Mouse (Mus musculus) MEL (cell line): ENCODE results near the gene Haus5. TPM values are rescaled to one million over a fixed set of nuclear protein-coding genes. Genes with fewer than 3 reads are reported as not detected.

ENCODE experiments used
- DNase-seq: peaks from one replicate; pipeline ENCODE4 v3.0.0; 2011; ENCODE audit warnings: low read depth, low spot score
- H3K27ac ChIP-seq: 2 replicates; pipeline ENCODE4 v1.5.1; 2012; ENCODE audit warnings: low read depth, mild to moderate bottlenecking, control low read depth, low read length, moderate library complexity; ENCODE audit not compliant: control insufficient read depth
- H3K27me3 ChIP-seq, 2 experiments: fragments of 150-350 bp in 1 of 2; sonication (generic) in 1 of 2; 2 replicates each; pipeline ENCODE4 v1.6.1; 2012; ENCODE audit warnings: low read length in 2 of 2, mild to moderate bottlenecking in 2 of 2, improper control_type of control experiment in 1 of 2, moderate library complexity in 1 of 2; ENCODE audit not compliant: insufficient read depth in 2 of 2, control insufficient read depth in 1 of 2
- H3K36me3 ChIP-seq, 2 experiments: 2 replicates each; pipeline ENCODE4 v1.6.1; 2012 to 2014; ENCODE audit warnings: low read length in 2 of 2, improper control_type of control experiment in 1 of 2, inconsistent platforms in 1 of 2, mild to moderate bottlenecking in 1 of 2; ENCODE audit not compliant: insufficient read depth in 2 of 2, control insufficient read depth in 1 of 2
- H3K4me1 ChIP-seq, 2 experiments: fragments of 150-350 bp in 1 of 2; sonication (generic) in 1 of 2; 2 replicates each; pipeline ENCODE4 v1.6.1; 2012; ENCODE audit warnings: low read length in 2 of 2, improper control_type of control experiment in 1 of 2, mild to moderate bottlenecking in 1 of 2; ENCODE audit not compliant: insufficient read depth in 2 of 2, control insufficient read depth in 1 of 2
- H3K4me3 ChIP-seq, 2 experiments: fragments of 150-350 bp in 1 of 2; sonication (generic) in 1 of 2; 2 replicates each; pipeline ENCODE4 v1.5.1; 2012; ENCODE audit warnings: low read depth in 2 of 2, low read length in 2 of 2, mild to moderate bottlenecking in 2 of 2, moderate library complexity in 2 of 2, control low read depth in 1 of 2, improper control_type of control experiment in 1 of 2; ENCODE audit not compliant: control insufficient read depth in 1 of 2, insufficient read depth in 1 of 2
- H3K79me2 ChIP-seq: 2 replicates; pipeline ENCODE4 v1.6.1; 2012; ENCODE audit warnings: mild to moderate bottlenecking, low read length, moderate library complexity; ENCODE audit not compliant: control insufficient read depth, poor library complexity, insufficient read depth
- H3K9ac ChIP-seq: 2 replicates; pipeline ENCODE4 v1.6.1; 2012; ENCODE audit warnings: low read depth, mild to moderate bottlenecking, control low read depth, low read length, moderate library complexity; ENCODE audit not compliant: control insufficient read depth, poor library complexity, severe bottlenecking
- H3K9me3 ChIP-seq: fragments of 150-350 bp; sonication (generic); replicated peaks from 2 replicates; pipeline ENCODE4 v1.6.1; 2012; ENCODE audit warnings: mild to moderate bottlenecking, low read length, improper control_type of control experiment, moderate library complexity; ENCODE audit not compliant: insufficient read depth
- CTCF ChIP-seq, 3 experiments: IDR thresholded peaks in 2 of 3; conservative IDR thresholded peaks in 1 of 3; 2 replicates each; pipeline ENCODE4 v1.5.1; 2011 to 2012; ENCODE audit warnings: low read length in 3 of 3, low read depth in 2 of 3, mild to moderate bottlenecking in 2 of 3, improper control_type of control experiment in 1 of 3, inconsistent platforms in 1 of 3, mixed read lengths in 1 of 3, moderate library complexity in 1 of 3; ENCODE audit not compliant: control insufficient read depth in 1 of 3, insufficient read depth in 1 of 3, poor library complexity in 1 of 3, severe bottlenecking in 1 of 3
- EP300 ChIP-seq, 2 experiments: IDR thresholded peaks; 2 replicates each; pipeline ENCODE4 v1.6.1; 2011; ENCODE audit warnings: improper control_type of control experiment in 2 of 2, low read length in 2 of 2, low read depth in 1 of 2, mild to moderate bottlenecking in 1 of 2
- ETS1 ChIP-seq: IDR thresholded peaks from 2 replicates; pipeline ENCODE4 v1.6.1; 2012; ENCODE audit warnings: low read depth, mild to moderate bottlenecking, inconsistent platforms, low read length, improper control_type of control experiment, moderate library complexity
- GABPA ChIP-seq: IDR thresholded peaks from 2 replicates; pipeline ENCODE4 v1.6.1; 2012; ENCODE audit warnings: low read depth, mild to moderate bottlenecking, inconsistent platforms, low read length, improper control_type of control experiment, moderate library complexity
- GATA1 ChIP-seq: IDR thresholded peaks from 2 replicates; pipeline ENCODE4 v1.6.1; 2011; ENCODE audit warnings: low read depth, low read length, improper control_type of control experiment
- JUND ChIP-seq: IDR thresholded peaks from 2 replicates; pipeline ENCODE4 v1.6.1; 2011; ENCODE audit warnings: low read depth, mild to moderate bottlenecking, improper control_type of control experiment, low read length
- KAT2A ChIP-seq: conservative IDR thresholded peaks from 2 replicates; pipeline ENCODE4 v1.6.1; 2012; ENCODE audit warnings: low read depth, low read length, improper control_type of control experiment, inconsistent platforms
- MEF2A ChIP-seq: IDR thresholded peaks from 2 replicates; pipeline ENCODE4 v1.6.1; 2014; ENCODE audit warnings: low read depth, mild to moderate bottlenecking, inconsistent platforms, low read length, improper control_type of control experiment; ENCODE audit not compliant: poor library complexity, insufficient replicate concordance, severe bottlenecking; ENCODE audit errors: extremely low read depth
- NELFE ChIP-seq: IDR thresholded peaks from 2 replicates; pipeline ENCODE4 v1.6.1; 2011; ENCODE audit warnings: low read depth, low read length, improper control_type of control experiment
- POLR2A ChIP-seq, 2 experiments: IDR thresholded peaks; 2 replicates each; pipeline ENCODE4 v1.6.1; 2011 to 2012; ENCODE audit warnings: low read length in 2 of 2, mild to moderate bottlenecking in 2 of 2, control low read depth in 1 of 2, improper control_type of control experiment in 1 of 2, low read depth in 1 of 2, moderate library complexity in 1 of 2; ENCODE audit not compliant: control insufficient read depth in 1 of 2, insufficient read depth in 1 of 2, poor library complexity in 1 of 2
- POLR2AphosphoS2 ChIP-seq: IDR thresholded peaks from 2 replicates; pipeline ENCODE4 v1.6.1; 2011; ENCODE audit warnings: low read length, improper control_type of control experiment
- RCOR1 ChIP-seq: IDR thresholded peaks from 2 replicates; pipeline ENCODE4 v1.6.1; 2012; ENCODE audit warnings: low read depth, mild to moderate bottlenecking, inconsistent platforms, low read length, improper control_type of control experiment
- SIN3A ChIP-seq: IDR thresholded peaks from 2 replicates; pipeline ENCODE4 v1.6.1; 2012; ENCODE audit warnings: low read length, improper control_type of control experiment, inconsistent platforms
- SMC3 ChIP-seq: IDR thresholded peaks from 2 replicates; pipeline ENCODE4 v1.6.1; 2011; ENCODE audit warnings: low read depth, low read length, improper control_type of control experiment
- TAL1 ChIP-seq: IDR thresholded peaks from 2 replicates; pipeline ENCODE4 v1.6.1; 2012; ENCODE audit warnings: mild to moderate bottlenecking, inconsistent platforms, low read length, moderate library complexity, mixed read lengths
- USF2 ChIP-seq, 2 experiments: IDR thresholded peaks; 2 replicates each; pipeline ENCODE4 v1.6.1; 2011 to 2012; ENCODE audit warnings: improper control_type of control experiment in 2 of 2, low read length in 2 of 2, borderline replicate concordance in 1 of 2, inconsistent platforms in 1 of 2, low read depth in 1 of 2, mild to moderate bottlenecking in 1 of 2; ENCODE audit not compliant: insufficient read depth in 1 of 2
- ZC3H11A ChIP-seq: IDR thresholded peaks from 2 replicates; pipeline ENCODE4 v1.6.1; 2012; ENCODE audit warnings: low read depth, mild to moderate bottlenecking, inconsistent platforms, low read length, improper control_type of control experiment
- ZNF384 ChIP-seq: IDR thresholded peaks from 2 replicates; pipeline ENCODE4 v1.6.1; 2012; ENCODE audit warnings: low read depth, mild to moderate bottlenecking, inconsistent platforms, low read length, improper control_type of control experiment
- polyA plus RNA-seq, 2 experiments: library from polyadenylated mRNA; stranded (reverse) in 1 of 2; unstranded in 1 of 2; fragments of >175 nt in 1 of 2; fragments of >200 nt in 1 of 2; gene quantifications; 2 replicates each; pipeline versions ENCODE4 v1.2.1 to v1.2.4; 2012; ENCODE audit warnings: low replicate concordance in 2 of 2, low read depth in 1 of 2; ENCODE audit not compliant: insufficient read length in 2 of 2, insufficient read depth in 1 of 2, missing spikeins in 1 of 2
- total RNA-seq: library from RNA; depleted of rRNA; stranded (reverse); fragments of 300-350 nt; gene quantifications from 2 replicates; pipeline ENCODE4 v1.2.3, GENCODE M21; 2012

Gene Haus5
- total and polyA plus RNA-seq, 3 experiments: 35.0 to 55.9 TPM; not detected in 1

DNA sequence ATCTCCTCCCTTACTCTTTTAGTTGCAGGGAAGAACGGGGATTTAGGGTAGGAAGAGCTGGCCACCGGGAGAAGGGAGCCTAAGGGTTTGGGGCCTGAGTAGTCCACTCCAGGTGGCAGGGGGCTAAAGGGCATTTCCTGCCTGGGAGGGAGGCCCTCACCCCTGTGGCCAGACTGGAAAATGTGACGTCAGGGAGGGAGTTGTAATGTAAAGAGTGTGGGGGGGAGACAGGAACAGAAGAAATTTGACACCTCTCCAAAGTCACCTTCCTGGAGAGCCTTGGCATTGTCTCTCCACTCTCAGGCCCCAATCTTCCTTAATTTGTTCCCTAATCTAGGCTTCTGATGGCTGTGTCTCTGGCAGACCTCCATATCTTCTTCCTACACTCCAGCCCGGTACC lies 25.7 kb downstream of the Haus5 start:
- Histone ChIP-seq H3K4me3 (no peak overlapping the region), H3K4me1 (no peaks in the 10 kb centered on the region), H3K9me3 (no peaks in the 10 kb centered on the region), H3K79me2 (no peaks in the 10 kb centered on the region), H3K36me3 (no peaks in the 10 kb centered on the region; a peak in 1 of 4 replicates), H3K27ac (no peak overlapping the region), H3K9ac (no peak overlapping the region), H3K27me3 (0 out of 4 replicates have a peak, but pooled peaks cover 0 to 2% of the 10 kb centered on the region in 2 experiments)
- TF ChIP-seq USF2 (IDR thresholded peaks at IDR 0.05; ENCODE audit: borderline replicate concordance in 1 of 2, insufficient read depth in 1 of 2, low read depth in 1 of 2, low read length in 2 of 2) (no peak), CTCF (IDR thresholded peaks at IDR 0.05 in 2 of 3, conservative IDR thresholded peaks at IDR 0.05 in 1 of 3; ENCODE audit: control insufficient read depth in 1 of 3, insufficient read depth in 1 of 3, low read depth in 2 of 3, low read length in 3 of 3, poor library complexity in 1 of 3, severe bottlenecking in 1 of 3) (no peak), KAT2A (no peak), POLR2A (IDR thresholded peaks at IDR 0.05; ENCODE audit: control insufficient read depth in 1 of 2, insufficient read depth in 1 of 2, low read depth in 1 of 2, low read length in 2 of 2, poor library complexity in 1 of 2) (no peak), GATA1 (no peak), POLR2AphosphoS2 (no peak), SMC3 (no peak), JUND (no peak)
- TF ChIP-seq, all 39 proteins: peak for 0
- no peak for DNase-seq

- Histone ChIP-seq H3K79me2 (no peaks in the 10 kb centered on the region), H3K9ac (no peak overlapping the region), H3K36me3 (no peaks in the 10 kb centered on the region; a peak in 1 of 4 replicates), H3K4me1 (no peaks in the 10 kb centered on the region), H3K27ac (no peak overlapping the region), H3K9me3 (no peaks in the 10 kb centered on the region), H3K4me3 (no peak overlapping the region), H3K27me3 (peaks cover 2 to 7% of the 10 kb centered on the region in 2 experiments)
- no peak for DNase-seq
- TF ChIP-seq USF2 (IDR thresholded peaks at IDR 0.05; ENCODE audit: borderline replicate concordance in 1 of 2, insufficient read depth in 1 of 2, low read depth in 1 of 2, low read length in 2 of 2) (no peak), RCOR1 (no peak), ETS1 (no peak), KAT2A (no peak), POLR2A (IDR thresholded peaks at IDR 0.05; ENCODE audit: control insufficient read depth in 1 of 2, insufficient read depth in 1 of 2, low read depth in 1 of 2, low read length in 2 of 2, poor library complexity in 1 of 2) (no peak), TAL1 (no peak), MEF2A (no peak), EP300 (IDR thresholded peaks at IDR 0.05; ENCODE audit: low read depth in 1 of 2, low read length in 2 of 2) (no peak), SIN3A (no peak)
Observed at GRCm38 (mm10) chr7:30636395-30636794, 28.4 kb downstream of the Haus5 start.

DNA sequence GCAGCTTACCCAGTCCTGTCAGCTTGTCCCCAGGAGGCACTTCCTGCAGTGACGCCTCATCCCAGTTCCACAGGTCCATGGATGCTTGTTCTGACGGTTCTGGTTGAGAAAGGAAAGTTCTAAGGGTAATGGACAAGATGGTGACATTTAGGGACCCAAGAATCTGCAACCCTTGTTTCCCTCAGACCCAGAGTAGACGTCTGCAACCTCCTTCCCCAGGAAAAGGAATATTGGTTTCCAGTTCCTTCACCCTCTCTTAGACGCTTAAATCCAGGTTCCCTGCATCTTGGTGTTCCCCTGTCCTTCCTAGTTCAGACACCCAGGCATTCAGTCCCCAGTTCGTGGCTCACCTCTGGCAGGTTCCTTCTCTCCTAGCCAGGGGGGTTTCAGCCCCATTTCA lies 29.0 kb downstream of the Haus5 start, which contains the start of gene Etv2:
Etv2 (minus strand) TSS at position 101 of the 400 bp plus-strand sequence.
- Histone ChIP-seq H3K36me3 (no peaks in the 10 kb centered on the region), H3K27me3 (peaks cover 4 to 9% of the 10 kb centered on the region in 2 experiments), H3K79me2 (no peaks in the 10 kb centered on the region), H3K27ac (no peak within 1 kb of the TSS), H3K9ac (no peak within 1 kb of the TSS), H3K9me3 (no peaks in the 10 kb centered on the region), H3K4me3 (no peak within 1 kb of the TSS), H3K4me1 (no peaks in the 10 kb centered on the region)
- no peak for DNase-seq
- TF ChIP-seq ZNF384: no peak
- no peak for TF ChIP-seq ZC3H11A
- no peak for TF ChIP-seq NELFE
- no peak for TF ChIP-seq USF2 (IDR thresholded peaks at IDR 0.05; ENCODE audit: borderline replicate concordance in 1 of 2, insufficient read depth in 1 of 2, low read depth in 1 of 2, low read length in 2 of 2)
- no peak for TF ChIP-seq GABPA
- TF ChIP-seq TAL1: no peak
- TF ChIP-seq, all 39 proteins: peak for 0
